Mouse (Mus musculus) midbrain, embryonic 11.5 days (tissue): Measurements from ENCODE around the gene Wasf2. TPM values are rescaled to one million over a fixed set of nuclear protein-coding genes. Genes with fewer than 3 reads are reported as not detected.

Source experiments
- ATAC-seq: fragments of 200-750 bp; cut with Nextera tagmentation; 2 replicates; pipeline ENCODE4 v1.8.0; 2017; ENCODE audit warnings: moderate TSS enrichment, moderate library complexity; ENCODE audit not compliant: low FRiP score
- DNase-seq: peaks from one replicate; pipeline ENCODE4 v3.0.0; 2015; ENCODE audit warnings: low spot score; ENCODE audit errors: missing footprints
- H3K27ac ChIP-seq: fragments of 300-500 bp; sonication (generic); 2 replicates; pipeline ENCODE4 v1.5.1; 2014; ENCODE audit warnings: low read depth, low read length
- H3K27me3 ChIP-seq: fragments of 300-500 bp; sonication (generic); 2 replicates; pipeline ENCODE4 v1.6.1; 2014; ENCODE audit warnings: mild to moderate bottlenecking, low read length, moderate library complexity, mixed read lengths; ENCODE audit not compliant: control insufficient read depth, insufficient read depth
- H3K36me3 ChIP-seq: fragments of 300-500 bp; sonication (generic); 2 replicates; pipeline ENCODE4 v1.6.1; 2014; ENCODE audit warnings: mild to moderate bottlenecking, low read length, moderate library complexity, mixed read lengths; ENCODE audit not compliant: control insufficient read depth, insufficient read depth
- H3K4me1 ChIP-seq: fragments of 300-500 bp; sonication (generic); 2 replicates; pipeline ENCODE4 v1.6.1; 2014; ENCODE audit warnings: low read length; ENCODE audit not compliant: control insufficient read depth, insufficient read depth
- H3K4me2 ChIP-seq: fragments of 300-500 bp; sonication (generic); 2 replicates; pipeline ENCODE4 v1.6.1; 2014; ENCODE audit warnings: mild to moderate bottlenecking, moderate library complexity
- H3K4me3 ChIP-seq: fragments of 300-500 bp; sonication (generic); 2 replicates; pipeline ENCODE4 v1.5.1; 2014; ENCODE audit warnings: low read depth, low read length
- H3K9ac ChIP-seq: fragments of 300-500 bp; sonication (generic); 2 replicates; pipeline ENCODE4 v1.6.1; 2014; ENCODE audit warnings: low read length
- H3K9me3 ChIP-seq: fragments of 300-500 bp; sonication (generic); 2 replicates; pipeline ENCODE4 v1.6.1; 2016; ENCODE audit warnings: low read length; ENCODE audit not compliant: control insufficient read depth
- WGBS: fragments of 180-500 bp; shearing (Covaris S2); extraction: QIAGEN DNeasy Blood & Tissue Kit; methylation state at CpG from one replicate; pipeline ENCODE4 v1.1.7; 2014; 5-methylcytosine and 5-hydroxymethylcytosine counted together
- polyA plus RNA-seq: library from polyadenylated mRNA; unstranded; fragments of >200 nt; fragmentation: Nextera tagmentation; extraction: Ambion mirVana; gene quantifications from 2 replicates; pipeline ENCODE4 v1.2.1, GENCODE M21; 2014

The Wasf2 gene
- polyA plus RNA-seq, 1 experiment from 2014 or later, result 40.1 TPM

DNA sequence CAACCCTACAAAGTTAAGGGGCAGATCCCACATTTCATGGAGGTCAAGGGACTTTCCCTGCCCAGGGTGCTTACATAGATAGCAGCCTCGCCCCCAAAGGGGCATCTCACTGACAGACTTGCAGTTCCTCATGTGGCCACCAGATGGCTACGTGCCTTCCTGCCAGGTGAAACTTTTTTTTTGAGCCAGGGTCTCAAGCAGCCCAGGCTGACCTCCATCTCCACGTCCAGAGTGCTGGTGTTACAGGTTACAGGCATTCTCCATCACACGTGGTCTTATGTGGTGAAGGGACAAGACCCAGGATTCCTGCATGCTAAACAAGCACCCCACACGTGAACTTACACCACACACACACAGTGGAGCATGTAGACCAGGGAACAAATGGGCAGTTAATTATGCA, 87.3 kb downstream of the Wasf2 start:
- Histone ChIP-seq H3K9ac (no peak overlapping the region), H3K4me1 (peaks cover 10% of the 10 kb centered on the region), H3K9me3 (no peaks in the 10 kb centered on the region), H3K4me3 (no peak overlapping the region), H3K4me2 (no peak overlapping the region), H3K27ac (no peak overlapping the region), H3K27me3 (peaks cover 26% of the 10 kb centered on the region), H3K36me3 (no peaks in the 10 kb centered on the region)
- 0 out of 2 replicates have a peak, but pooled peaks have one; percentile 25 for ATAC-seq
- WGBS, result under 1% methylated on average over 5 of the region's 5 CpGs
- DNase-seq, result peak; percentile 96

GRCm38 (mm10) chr4:133218745-133219144, 88.4 kb downstream of the Wasf2 start:
- Histone ChIP-seq H3K4me2 (no peak overlapping the region), H3K36me3 (no peaks in the 10 kb centered on the region), H3K9ac (no peak overlapping the region), H3K27ac (no peak overlapping the region), H3K27me3 (peaks cover 18% of the 10 kb centered on the region), H3K9me3 (no peaks in the 10 kb centered on the region), H3K4me3 (no peak overlapping the region), H3K4me1 (peaks cover 4% of the 10 kb centered on the region)
- DNase-seq (no peak), ATAC-seq (no peak)
- 87% methylated on average over 3 of the region's 3 CpGs for WGBS

DNA sequence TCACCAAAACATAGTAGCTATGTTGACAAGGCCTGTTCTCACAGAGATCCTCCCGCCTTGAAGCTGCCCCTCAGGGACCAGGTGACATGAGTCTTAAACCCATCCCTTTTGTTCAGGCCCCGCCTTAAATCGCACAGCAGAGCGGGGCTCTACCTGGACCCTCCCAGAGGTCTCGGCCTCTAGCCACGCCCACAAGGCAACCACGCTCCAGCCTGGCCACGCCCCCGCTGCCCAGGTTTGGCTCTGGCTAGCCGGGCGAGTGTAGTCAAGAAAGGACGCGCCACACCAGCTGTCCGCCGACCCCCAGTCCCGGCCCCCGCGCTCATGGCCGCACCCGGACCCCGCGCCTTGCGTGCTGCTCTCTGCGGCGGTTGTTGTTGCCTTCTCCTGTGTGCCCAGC, 90.4 kb downstream of the Wasf2 start:
- no peak for DNase-seq
- H3K36me3 ChIP-seq, result no peaks in the 10 kb centered on the region
- H3K4me2 ChIP-seq, result peak overlapping the region; percentile 43
- peaks cover 4% of the 10 kb centered on the region for H3K4me1 ChIP-seq
- peak overlapping the region; percentile 5; the same call in 1 of the 2 replicates for H3K4me3 ChIP-seq
- 0 out of 2 replicates have a peak, but pooled peaks have one; percentile 35 for ATAC-seq
- no peaks in the 10 kb centered on the region for H3K9me3 ChIP-seq
- no peak overlapping the region for H3K27ac ChIP-seq
- no peak overlapping the region for H3K9ac ChIP-seq
- H3K27me3 ChIP-seq, result peaks cover 10% of the 10 kb centered on the region
- 2% methylated on average over 25 of the region's 25 CpGs for WGBS

- Histone ChIP-seq H3K4me2 (no peak overlapping the region), H3K27me3 (peaks cover 10% of the 10 kb centered on the region), H3K36me3 (no peaks in the 10 kb centered on the region), H3K4me3 (no peak overlapping the region), H3K9me3 (no peaks in the 10 kb centered on the region), H3K9ac (no peak overlapping the region), H3K27ac (no peak overlapping the region), H3K4me1 (peaks cover 4% of the 10 kb centered on the region)
- no peak for DNase-seq
- 85% methylated on average over 8 of the region's 8 CpGs for WGBS
- no peak for ATAC-seq
Measured at GRCm38 (mm10) chr4:133221701-133222100, 91.4 kb downstream of the Wasf2 start.

DNA sequence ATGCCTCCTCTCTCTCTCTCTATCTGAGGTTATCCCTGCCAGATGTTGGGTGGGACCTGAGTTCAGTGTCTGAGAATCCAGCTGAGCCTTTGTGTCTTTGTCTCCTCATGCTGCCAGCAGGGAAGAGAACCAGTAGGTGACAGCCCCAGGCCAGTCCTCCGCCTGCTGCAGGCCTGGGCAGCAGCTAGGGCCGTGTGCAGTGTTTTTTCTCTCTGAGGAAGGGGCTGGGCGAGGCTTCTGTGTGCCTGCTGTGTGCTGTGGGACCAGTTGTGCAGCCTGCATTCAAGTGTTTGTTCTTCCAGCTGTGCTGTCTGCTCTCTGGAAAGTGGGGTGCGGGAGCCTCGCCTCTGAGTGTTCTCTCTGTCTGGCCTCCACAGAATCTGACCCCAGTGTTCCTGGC, 93.6 kb downstream of the Wasf2 start:
- no peak overlapping the region for H3K27ac ChIP-seq
- H3K36me3 ChIP-seq, result no peaks in the 10 kb centered on the region
- H3K9ac ChIP-seq, result no peak overlapping the region
- no peak overlapping the region for H3K4me3 ChIP-seq
- ATAC-seq, result no peak
- H3K27me3 ChIP-seq, result peaks cover 10% of the 10 kb centered on the region
- H3K4me1 ChIP-seq, result peaks cover 4% of the 10 kb centered on the region
- H3K9me3 ChIP-seq, result no peaks in the 10 kb centered on the region
- 49% methylated on average over 5 of the region's 5 CpGs for WGBS
- DNase-seq, result no peak
- H3K4me2 ChIP-seq, result no peak overlapping the region

GRCm38 (mm10) chr4:133226073-133226472, 95.8 kb downstream of the Wasf2 start:
- Histone ChIP-seq H3K9me3 (no peaks in the 10 kb centered on the region), H3K4me1 (no peaks in the 10 kb centered on the region; the same call in 1 of the 2 replicates), H3K27me3 (peaks cover 4% of the 10 kb centered on the region), H3K36me3 (no peaks in the 10 kb centered on the region), H3K4me2 (no peak overlapping the region), H3K9ac (no peak overlapping the region), H3K4me3 (no peak overlapping the region), H3K27ac (no peak overlapping the region)
- DNase-seq, result no peak
- WGBS, result 81% methylated on average over 10 of the region's 10 CpGs
- no peak for ATAC-seq

- no peaks in the 10 kb centered on the region for H3K4me1 ChIP-seq
- no peak overlapping the region for H3K27ac ChIP-seq
- no peak overlapping the region for H3K4me3 ChIP-seq
- 0 out of 2 replicates have a peak, but pooled peaks cover 2% of the 10 kb centered on the region for H3K27me3 ChIP-seq
- H3K4me2 ChIP-seq, result no peak overlapping the region
- no peak for ATAC-seq
- DNase-seq, result no peak
- no peak overlapping the region for H3K9ac ChIP-seq
- 65% methylated on average over 8 of the region's 8 CpGs for WGBS
- no peaks in the 10 kb centered on the region for H3K36me3 ChIP-seq
- H3K9me3 ChIP-seq, result no peaks in the 10 kb centered on the region
Measured at GRCm38 (mm10) chr4:133227636-133228035, 97.3 kb downstream of the Wasf2 start.

DNA sequence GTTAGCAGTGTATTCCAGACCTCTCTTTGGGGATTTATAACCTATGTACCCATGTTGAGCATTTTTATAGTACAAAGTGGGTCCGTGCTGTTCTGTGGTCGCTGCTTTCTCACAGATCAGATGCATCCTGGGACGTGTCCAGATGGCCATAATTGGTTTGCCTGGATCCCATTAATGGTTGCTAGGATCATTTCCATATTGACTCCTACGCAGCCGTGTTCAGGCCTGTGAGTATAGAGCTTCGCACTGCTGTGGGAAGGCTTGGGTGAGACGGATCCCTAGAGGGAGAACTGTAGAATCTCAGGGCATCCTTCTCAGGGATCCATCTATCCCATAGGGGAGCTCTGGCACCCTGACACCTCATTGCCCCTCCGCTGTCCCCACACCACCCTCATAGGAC, 99.3 kb downstream of the Wasf2 start:
- Histone ChIP-seq H3K27me3 (no peaks in the 10 kb centered on the region), H3K4me2 (no peak overlapping the region), H3K9me3 (no peaks in the 10 kb centered on the region), H3K4me3 (no peak overlapping the region), H3K36me3 (no peaks in the 10 kb centered on the region), H3K4me1 (no peaks in the 10 kb centered on the region), H3K9ac (no peak overlapping the region), H3K27ac (no peak overlapping the region)
- DNase-seq (no peak), ATAC-seq (no peak)
- WGBS, result 73% methylated on average over 8 of the region's 8 CpGs

DNA sequence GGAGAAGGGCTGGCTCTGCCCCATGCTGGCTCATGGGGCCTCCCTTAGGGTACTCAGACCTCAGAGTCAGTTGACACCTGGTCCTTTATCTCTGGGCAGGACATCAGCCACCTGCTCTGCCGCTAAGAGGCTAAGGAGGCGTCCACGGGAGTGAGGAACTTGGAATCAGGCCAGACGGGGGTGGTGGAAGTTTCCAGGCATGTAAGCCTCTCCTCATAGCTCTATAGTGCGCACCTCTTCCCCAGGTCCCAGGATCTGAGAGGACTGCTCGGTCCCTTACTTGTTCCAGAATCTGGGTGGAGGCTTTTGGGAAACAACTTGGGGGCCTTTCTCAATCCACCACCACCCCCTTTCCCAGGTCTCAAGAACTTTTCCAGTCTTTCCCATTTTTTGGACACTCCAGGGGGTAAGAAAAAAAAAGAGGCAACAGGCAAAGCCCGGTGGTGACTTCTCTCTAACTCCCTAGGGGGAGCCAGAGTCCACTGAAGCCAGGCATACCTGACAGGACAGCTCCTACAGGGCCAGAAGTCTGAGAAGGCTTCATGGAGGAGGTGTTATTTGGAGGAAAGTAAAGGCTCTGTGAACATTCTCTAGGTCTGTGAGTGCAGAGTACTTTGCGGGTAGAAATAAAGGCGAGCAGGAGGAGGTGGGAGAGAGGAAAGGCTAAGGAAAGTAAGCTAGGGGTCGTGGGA, 103.1 kb downstream of the Wasf2 start:
- no peaks in the 10 kb centered on the region for H3K36me3 ChIP-seq

More for the DNA sequence above, 103.1 kb downstream of the Wasf2 start:
- no peaks in the 10 kb centered on the region for H3K27me3 ChIP-seq
- WGBS, result 39% methylated on average over 10 of the region's 10 CpGs
- H3K4me3 ChIP-seq, result no peak overlapping the region
- no peaks in the 10 kb centered on the region for H3K4me1 ChIP-seq
- DNase-seq (no peak), ATAC-seq (no peak)
- no peaks in the 10 kb centered on the region for H3K9me3 ChIP-seq
- no peak overlapping the region for H3K4me2 ChIP-seq
- no peak overlapping the region for H3K9ac ChIP-seq
- no peak overlapping the region for H3K27ac ChIP-seq
